Mouse (Mus musculus) testis, postnatal 10 days (tissue): ENCODE measurements around the gene Eya3.
"Not testable (repeated sequence)": the region's sequence is repeated elsewhere in the genome, so short reads cannot be mapped to it uniquely, and the experiment has no call there.

Source experiments
- DNase-seq: peaks from one replicate; pipeline ENCODE4 v3.0.0; 2021; ENCODE audit warnings: low spot score

The Eya3 gene

GRCm38 (mm10) chr4:132638461-132639190 lies at the start of gene Eya3:
Gene Eya3, plus strand, starts transcription at chr4:132638987.
- DNase-seq, result peak; percentile 96

DNA sequence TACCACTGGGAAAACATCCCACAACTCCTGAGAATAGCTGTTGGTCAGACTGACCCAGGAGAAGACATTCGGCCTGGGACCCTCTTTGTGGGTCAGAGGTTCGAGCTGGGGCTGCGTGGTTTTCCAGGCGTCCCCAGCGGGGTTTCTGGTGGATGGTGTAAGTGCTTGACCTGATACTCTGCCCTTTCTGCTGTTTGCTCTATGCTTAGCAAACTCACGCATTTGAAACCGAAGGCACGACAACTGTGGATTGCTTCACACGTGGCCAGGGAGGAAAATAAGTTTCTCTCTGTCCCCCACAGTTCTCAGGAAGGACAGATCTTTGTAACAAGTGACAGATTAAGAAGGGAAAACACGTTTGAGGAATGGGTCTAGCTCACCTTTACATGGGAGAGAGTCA lies 48.1 kb upstream of the Eya3 start:
- no peak for DNase-seq

GRCm38 (mm10) chr4:132592958-132593357 lies 45.8 kb upstream of the Eya3 start:
- no peak for DNase-seq

- no peak for DNase-seq
Observed at GRCm38 (mm10) chr4:132594191-132594590, 44.6 kb upstream of the Eya3 start.

- DNase-seq, result no peak
Observed at GRCm38 (mm10) chr4:132598861-132599260, 39.9 kb upstream of the Eya3 start.

- no peak for DNase-seq
Observed at GRCm38 (mm10) chr4:132599764-132600163, 39.0 kb upstream of the Eya3 start.

DNA sequence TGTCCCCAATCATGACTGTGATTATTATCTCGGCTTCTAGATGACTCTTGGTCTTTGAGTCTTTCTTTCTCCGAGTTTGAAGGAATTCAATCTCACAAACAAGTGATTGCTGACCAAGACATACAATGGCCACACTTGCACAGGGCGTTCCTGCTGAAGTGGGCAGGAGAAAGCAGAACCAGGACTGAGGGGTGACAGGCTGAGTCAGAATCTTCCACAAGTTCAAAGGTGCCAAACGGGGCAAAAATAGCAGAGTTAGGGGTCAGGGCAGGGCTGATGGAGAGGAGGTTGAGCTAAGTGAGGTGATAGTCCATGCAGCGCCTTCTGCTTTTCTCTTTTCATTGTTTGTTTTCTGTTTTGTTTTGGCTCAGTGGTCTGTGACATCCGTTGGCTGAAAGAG lies 38.3 kb upstream of the Eya3 start:
- no peak for DNase-seq

DNA sequence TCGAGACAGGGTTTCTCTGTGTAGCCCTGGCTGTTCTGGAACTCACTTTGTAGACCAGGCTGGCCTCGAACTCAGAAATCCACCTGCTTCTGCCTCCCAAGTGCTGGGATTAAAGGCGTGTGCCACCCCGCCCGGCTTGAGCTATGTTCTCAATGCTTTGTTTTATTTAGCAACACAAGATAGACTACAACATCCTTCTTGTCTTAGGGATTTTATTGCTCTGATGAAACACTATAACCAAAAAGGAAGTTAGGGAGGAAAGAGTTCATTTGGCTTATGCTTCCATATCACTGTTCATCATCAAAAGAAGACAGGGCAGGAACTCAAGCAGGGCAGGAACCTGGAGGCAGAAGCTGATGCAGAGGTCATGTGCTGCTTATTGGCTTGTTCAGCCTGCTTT lies 37.5 kb upstream of the Eya3 start:
- DNase-seq, result not testable (repeated sequence)

GRCm38 (mm10) chr4:132603468-132603867 lies 35.3 kb upstream of the Eya3 start:
- DNase-seq, result no peak

- DNase-seq, result no peak
Observed at GRCm38 (mm10) chr4:132605816-132606215, 33.0 kb upstream of the Eya3 start.

DNA sequence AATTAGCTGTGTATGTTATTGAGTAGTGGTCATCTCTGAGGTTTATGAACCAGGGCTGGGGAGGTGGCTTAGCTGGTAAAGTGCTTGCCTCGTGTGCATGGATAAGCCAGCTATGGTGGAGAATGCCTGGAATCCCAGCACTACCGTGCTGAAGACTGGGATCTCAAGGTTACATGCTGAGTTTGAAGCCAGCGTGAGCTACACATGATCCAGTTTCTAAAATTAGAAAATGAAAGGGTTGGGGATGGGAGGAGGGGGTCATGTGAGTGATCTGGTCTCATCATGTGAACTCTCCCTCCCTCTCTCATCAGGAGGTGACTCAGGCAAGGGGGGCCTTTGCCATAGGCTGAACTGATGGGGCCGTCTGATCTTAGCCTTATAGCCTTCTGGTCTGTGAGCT lies 30.6 kb upstream of the Eya3 start:
- DNase-seq, result no peak

DNA sequence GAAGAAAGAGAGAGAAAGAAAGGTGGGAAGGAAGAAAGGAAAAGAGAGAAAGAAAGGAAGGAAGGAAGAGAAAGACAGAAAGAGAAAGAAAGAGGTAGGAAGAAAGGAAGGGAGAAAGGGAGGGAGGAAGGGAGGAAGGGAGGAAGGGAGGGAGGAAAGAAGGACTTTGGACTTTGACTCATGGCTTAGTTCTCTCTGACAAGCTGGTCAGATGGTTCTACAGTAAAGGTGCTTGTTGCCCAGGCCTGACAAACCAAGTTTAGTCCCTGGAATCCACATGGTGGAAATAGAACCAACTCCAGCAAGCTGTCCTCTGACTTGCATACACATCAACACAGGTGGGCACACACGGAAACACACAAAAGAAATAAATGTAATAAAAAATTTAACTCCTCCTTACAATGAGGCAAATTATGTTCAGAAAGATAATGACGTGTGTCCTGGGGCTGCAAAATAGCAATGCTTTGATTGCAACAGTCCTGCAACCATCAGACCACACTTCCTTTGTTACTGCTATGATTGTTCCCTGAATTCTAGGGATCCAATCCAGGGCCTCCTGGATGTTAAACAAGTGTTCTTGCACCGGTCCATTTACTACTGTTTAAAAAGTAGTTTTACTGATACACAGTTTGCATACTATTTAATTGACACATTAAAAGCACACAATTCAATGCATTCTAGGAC lies 28.3 kb upstream of the Eya3 start:
- no peak for DNase-seq

DNA sequence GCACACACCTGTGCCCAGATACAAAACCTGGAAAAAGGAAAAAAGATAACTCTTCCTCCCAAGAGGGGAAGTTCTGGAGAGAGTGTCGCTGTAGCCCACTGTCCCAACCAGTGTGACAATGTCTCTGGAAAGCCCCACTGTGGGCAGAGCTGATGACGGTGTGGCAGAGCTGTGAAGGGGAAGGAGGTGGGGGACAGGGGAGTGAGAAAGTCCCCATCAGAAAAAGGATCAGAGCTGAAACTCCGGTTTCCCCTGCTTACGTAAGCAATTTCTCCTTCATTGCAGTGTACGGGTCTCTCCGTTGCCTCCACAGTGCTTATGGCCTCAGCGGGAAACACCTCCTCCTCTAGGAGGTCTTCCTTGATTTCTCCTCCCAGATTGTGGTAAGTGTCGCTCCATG lies 27.5 kb upstream of the Eya3 start:
- no peak for DNase-seq

DNA sequence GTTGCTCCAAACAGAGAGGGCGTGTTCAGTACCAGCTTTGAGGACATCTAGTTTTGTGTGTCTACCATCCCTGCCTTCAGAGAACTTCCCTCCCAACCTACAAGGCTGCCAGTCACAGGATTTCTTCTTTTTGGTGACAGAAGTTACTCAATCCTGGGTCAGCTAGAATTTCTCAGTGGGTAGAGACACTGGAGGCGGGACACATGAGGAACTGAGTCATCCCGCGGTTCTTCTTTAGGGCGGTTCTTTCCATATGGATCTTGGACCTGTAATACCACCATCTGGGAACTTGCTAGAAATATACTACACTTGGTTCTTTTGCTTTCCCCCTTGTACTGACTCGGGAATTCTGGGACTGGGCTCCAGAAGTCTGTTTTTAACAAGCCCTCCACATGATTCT lies 20.9 kb upstream of the Eya3 start:
- no peak for DNase-seq

DNA sequence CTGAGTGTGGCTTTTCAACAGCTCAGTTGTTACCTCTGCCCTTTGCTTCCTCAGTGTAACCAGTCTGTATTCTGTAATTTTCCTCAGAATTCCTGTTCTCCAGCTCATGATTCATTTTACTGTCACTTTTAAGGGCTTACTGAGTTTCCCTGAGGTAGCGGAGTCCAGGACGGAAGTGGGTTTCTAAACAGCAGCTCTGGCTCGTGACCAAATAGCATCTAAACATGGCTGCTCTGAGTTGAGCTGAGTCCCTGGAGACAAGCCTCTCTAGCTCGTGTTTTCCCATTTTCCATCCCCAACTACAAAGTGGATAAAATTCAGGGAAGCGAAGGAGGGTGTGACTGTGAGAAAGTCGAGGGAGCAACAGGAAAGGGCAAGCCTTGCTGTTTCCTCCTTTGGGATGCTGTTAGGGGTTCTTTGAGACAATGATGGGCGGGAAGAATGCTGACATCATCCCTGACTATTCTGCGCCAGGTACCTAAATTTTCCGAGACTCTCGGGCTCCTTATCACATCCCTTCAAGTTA lies 19.9 kb upstream of the Eya3 start:
- DNase-seq, result no peak

DNA sequence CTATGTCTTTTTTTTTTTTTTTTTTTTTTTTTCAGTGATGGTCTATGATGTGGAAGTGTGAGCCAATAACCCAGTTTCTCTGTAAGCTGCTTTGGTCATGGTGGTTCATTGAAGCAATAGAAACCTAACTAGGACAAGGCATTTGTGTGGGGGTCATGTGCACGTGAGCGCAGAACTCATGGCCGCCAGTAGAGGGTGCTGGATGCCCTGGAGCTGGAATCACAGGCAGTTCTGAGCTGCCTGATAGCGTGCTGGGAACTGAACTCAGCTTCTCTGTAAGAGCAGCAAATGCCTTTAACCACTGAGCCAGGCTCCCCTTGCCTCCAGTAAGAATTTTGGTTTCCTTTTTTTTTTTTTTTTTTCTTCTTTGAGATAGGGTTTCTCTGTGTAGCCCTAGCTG lies 18.7 kb upstream of the Eya3 start:
- no peak for DNase-seq

DNA sequence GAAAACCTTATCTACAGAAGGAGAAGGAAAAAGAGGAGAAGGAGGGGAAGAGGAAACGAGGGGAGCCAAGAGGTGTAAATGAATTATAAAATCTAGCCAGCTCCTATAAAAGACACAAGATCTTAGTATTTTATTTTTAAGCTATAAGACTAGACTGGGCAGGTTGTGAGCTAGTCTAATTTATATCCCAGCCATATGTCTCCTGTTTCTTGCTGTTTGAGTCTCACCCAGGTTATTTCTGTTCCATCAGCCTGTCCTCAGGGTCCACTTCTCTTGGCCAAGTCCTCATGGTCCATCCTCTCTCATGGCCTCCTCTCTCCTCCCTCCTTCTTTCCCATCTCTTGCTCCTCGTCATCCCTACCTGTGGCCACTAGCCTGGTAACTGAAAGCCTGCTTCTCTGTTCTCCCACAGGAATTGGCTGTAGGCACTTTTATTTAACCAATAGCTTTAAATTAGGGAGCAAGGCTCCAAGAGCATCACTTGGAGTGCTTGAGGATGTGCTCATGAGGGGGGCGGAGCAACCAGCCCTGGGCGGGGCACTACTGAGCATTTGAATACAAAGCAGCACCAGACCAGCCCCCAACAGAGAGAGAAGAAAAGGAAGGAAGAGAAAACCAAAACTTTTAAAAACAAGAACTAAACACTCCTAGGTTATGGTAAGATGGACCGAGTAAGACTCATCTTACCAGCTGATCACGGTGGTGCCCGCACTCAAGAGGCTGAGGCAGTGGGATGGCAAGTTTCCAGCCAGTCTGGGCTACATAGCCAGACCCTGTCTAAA lies 17.3 kb upstream of the Eya3 start:
- DNase-seq, result no peak

DNA sequence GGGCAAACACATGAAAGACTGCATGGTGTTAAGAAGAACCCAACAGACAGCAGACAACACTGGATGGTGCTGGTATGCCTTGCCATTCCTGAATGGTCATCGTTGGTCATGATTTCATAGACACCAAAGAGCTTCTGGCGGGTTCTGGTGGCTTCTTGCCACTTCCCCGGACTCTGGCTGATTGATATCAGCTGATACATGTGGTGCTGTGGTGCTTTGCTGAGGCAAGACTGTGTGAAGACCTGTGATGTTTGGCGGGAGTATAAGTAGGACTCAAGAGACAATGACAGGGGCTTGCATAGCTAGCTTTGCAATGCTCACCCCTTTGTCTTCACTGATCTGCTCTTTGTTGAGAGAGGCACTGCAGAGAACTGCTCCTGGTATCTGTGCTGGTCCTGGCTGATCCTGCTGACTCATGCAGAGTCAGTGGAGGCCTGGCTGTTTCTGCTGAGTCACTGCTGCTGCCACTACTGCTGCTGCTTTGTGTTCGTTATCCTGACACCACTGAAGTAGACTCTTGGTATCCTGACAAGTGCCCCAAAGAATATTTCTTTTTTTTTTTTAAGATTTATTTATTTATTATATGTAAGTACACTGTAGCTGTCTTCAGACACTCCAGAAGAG lies 14.6 kb upstream of the Eya3 start:
- DNase-seq, result no peak

DNA sequence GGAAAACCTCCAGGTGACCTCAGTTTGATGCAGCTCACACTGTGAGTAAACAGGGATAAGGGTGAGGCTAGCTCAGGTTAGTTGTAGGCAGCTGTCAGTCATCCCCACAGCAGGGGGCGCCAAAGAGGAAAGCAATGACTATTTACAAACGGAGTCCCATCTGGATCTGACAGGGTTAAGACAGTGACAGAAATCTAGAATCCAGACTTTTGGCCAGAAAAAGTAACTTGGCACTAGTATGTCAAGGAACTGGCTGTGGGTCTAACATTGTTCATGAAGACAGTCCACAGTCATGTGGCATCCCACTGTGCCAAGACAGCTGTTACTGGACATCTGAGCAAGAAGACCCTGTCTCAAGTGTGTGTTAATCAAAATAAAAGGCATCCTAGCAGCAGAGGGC lies 10.0 kb upstream of the Eya3 start:
- peak; percentile 74 for DNase-seq

- no peak for DNase-seq
Observed at GRCm38 (mm10) chr4:132635971-132636370, 2.8 kb upstream of the Eya3 start.

GRCm38 (mm10) chr4:132636554-132636953 lies 2.2 kb upstream of the Eya3 start:
- DNase-seq, result peak; percentile 57

DNA sequence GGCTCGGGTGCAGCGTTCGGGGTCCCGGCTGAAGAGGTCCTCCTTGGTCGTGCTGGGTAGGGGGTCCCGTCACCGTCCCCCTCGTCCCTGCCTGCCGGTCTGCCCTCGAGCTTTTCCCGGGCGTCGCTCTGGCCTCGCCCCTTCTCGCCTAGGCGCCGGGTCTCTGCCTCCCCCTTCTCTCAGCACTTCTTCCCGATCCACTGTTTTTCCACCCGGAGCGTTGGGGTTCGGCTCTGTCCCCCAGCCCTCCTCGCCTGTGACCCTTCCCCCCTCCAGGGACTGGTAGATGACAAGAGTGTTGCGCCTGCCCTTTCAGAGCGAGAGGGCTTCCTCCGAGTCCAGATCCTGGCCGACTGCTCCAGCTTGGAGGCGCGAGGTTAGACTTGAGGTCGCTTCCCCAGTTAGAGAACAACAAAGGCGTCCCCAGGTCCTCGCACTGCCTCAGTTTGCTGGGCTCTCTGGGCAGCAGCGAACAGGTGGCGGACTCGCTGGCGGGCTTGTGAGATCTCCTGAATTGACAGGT lies 465 bp downstream of the Eya3 start:
- no peak for DNase-seq
